Mouse (Mus musculus) sigmoid colon, adult 10 weeks (tissue): ENCODE data around the gene Gm9922. TPM values are rescaled to one million over a fixed set of nuclear protein-coding genes. Genes with fewer than 3 reads are reported as not detected.

Source experiments
- polyA plus RNA-seq: library from polyadenylated mRNA; stranded (reverse); fragments of 350-450 nt; fragmentation: Illumina TruSeq; extraction: RNeasy Lipid Tissue Mini Kit (QIAGEN cat#74804); gene quantifications from one replicate; pipeline ENCODE4 v1.2.3, GENCODE M21; 2014; ENCODE audit warnings: low read depth, low replicate concordance

Gm9922 gene
- polyA plus RNA-seq: not detected

DNA sequence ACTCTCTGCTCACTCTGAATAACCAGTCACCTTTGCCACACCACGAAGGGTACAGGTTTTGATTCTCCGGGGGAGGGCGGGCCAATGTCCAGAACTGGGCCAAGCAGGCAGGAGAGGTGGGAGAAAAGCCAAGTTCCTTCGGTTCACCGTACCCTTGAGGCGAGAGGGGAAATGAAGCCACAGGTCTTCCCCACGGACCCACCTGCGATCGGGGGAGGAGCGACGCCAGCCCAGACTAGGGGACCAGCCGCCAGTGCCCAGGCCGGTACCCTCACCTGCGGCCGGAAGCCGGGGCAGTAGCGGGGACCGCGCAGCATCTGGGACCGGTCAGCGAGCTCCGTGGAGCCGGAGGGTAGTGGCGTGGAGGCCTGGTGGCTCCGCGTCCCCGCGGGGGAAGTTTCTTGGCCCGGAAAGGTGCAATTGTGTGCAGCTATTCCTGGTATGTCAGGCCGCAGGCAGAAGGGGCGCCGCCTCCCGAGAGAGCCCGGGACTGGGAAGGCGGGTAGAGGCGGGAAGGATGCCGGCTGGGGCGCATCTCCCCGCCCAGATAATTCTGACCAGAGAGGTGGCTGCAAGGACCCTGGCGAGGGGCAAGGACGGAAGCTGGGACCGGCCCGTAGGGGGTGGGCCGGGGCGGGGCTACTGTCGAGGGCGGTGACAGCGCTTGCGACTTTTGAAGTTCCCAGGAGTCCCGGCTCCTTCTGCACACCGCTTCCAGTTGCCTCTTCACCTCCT is at the start of gene Gm9922, which contains the start of gene Lmo7:
Gm9922 (minus strand) TSS at position 578 of the 735 bp plus-strand sequence.
Lmo7 (plus strand) TSS at position 721 of the 735 bp plus-strand sequence.

Other genes with a start within 250 kb of the Gm9922 start
- gene Tbc1d4, start 120.6 kb downstream of the Gm9922 start, polyA plus RNA-seq: 28.3 TPM
- 95.7 TPM for gene Commd6, start 89.1 kb downstream of the Gm9922 start, polyA plus RNA-seq
- gene Uchl3, start 75.8 kb downstream of the Gm9922 start, polyA plus RNA-seq: 130 TPM
- gene Lmo7, start 143 bp upstream of the Gm9922 start, polyA plus RNA-seq: 468 TPM